Mouse (Mus musculus): ENCODE measurements around the gene Foxo1. TPM values are rescaled to one million over a fixed set of nuclear protein-coding genes. Genes with fewer than 3 reads are reported as not detected.

Gene Foxo1
- polyA plus RNA-seq, 1 experiment from 2014 or later = 3.5 TPM

- DNase-seq = no peak
- H3K9me3 ChIP-seq (ENCODE audit: low read length) = no peaks in the 10 kb centered on the region
- H3K4me2 ChIP-seq (ENCODE audit: low read depth, low read length) = no peak overlapping the region
- H3K9ac ChIP-seq (replicated peaks) = no peak overlapping the region
- TF ChIP-seq CTCF (IDR thresholded peaks at IDR 0.05; ENCODE audit: low read depth) (no peak), EP300 (IDR thresholded peaks at IDR 0.05; ENCODE audit: low read depth) (no peak)
- 70% methylated on average over 13 of the region's 13 CpGs for WGBS (ENCODE audit: insufficient replicate concordance)
- ATAC-seq = no peak
- H3K36me3 ChIP-seq (replicated peaks; ENCODE audit: insufficient read depth, low read length) = no peaks in the 10 kb centered on the region
- H3K27me3 ChIP-seq (ENCODE audit: insufficient read depth, low read length) = no peaks in the 10 kb centered on the region
- peaks cover 27% of the 10 kb centered on the region for H3K4me1 ChIP-seq (ENCODE audit: insufficient read depth)
- H3K4me3 ChIP-seq (ENCODE audit: low read depth, low read length) = no peak overlapping the region
- no peak overlapping the region for H3K27ac ChIP-seq (ENCODE audit: low read depth)
Observed at GRCm38 (mm10) chr3:52327146-52327545, 59.0 kb downstream of the Foxo1 start.

- Histone ChIP-seq H3K4me1 (ENCODE audit: insufficient read depth) (peaks cover 23% of the 10 kb centered on the region), H3K4me2 (ENCODE audit: low read depth, low read length) (no peak overlapping the region), H3K27ac (ENCODE audit: low read depth) (no peak overlapping the region), H3K9me3 (ENCODE audit: low read length) (no peaks in the 10 kb centered on the region), H3K4me3 (ENCODE audit: low read depth, low read length) (no peak overlapping the region), H3K36me3 (replicated peaks; ENCODE audit: insufficient read depth, low read length) (no peaks in the 10 kb centered on the region), H3K27me3 (ENCODE audit: insufficient read depth, low read length) (no peaks in the 10 kb centered on the region), H3K9ac (replicated peaks) (no peak overlapping the region)
- TF ChIP-seq CTCF (IDR thresholded peaks at IDR 0.05; ENCODE audit: low read depth) (no peak), EP300 (IDR thresholded peaks at IDR 0.05; ENCODE audit: low read depth) (no peak)
- 47% methylated on average over 1 of the region's 1 CpGs for WGBS (ENCODE audit: insufficient replicate concordance)
- DNase-seq (no peak), ATAC-seq (no peak)
Observed at GRCm38 (mm10) chr3:52331709-52332108, 63.6 kb downstream of the Foxo1 start.

- Histone ChIP-seq H3K27ac (ENCODE audit: low read depth) (no peak overlapping the region), H3K36me3 (replicated peaks; ENCODE audit: insufficient read depth, low read length) (no peaks in the 10 kb centered on the region), H3K4me2 (ENCODE audit: low read depth, low read length) (no peak overlapping the region), H3K9me3 (ENCODE audit: low read length) (no peaks in the 10 kb centered on the region), H3K27me3 (ENCODE audit: insufficient read depth, low read length) (no peaks in the 10 kb centered on the region), H3K4me3 (ENCODE audit: low read depth, low read length) (no peak overlapping the region), H3K9ac (replicated peaks) (no peak overlapping the region), H3K4me1 (ENCODE audit: insufficient read depth) (peaks cover 57% of the 10 kb centered on the region)
- DNase-seq = no peak
- TF ChIP-seq EP300 (IDR thresholded peaks at IDR 0.05; ENCODE audit: low read depth) = no peak
- TF ChIP-seq CTCF (IDR thresholded peaks at IDR 0.05; ENCODE audit: low read depth) = no peak
- 30% methylated on average over 4 of the region's 4 CpGs for WGBS (ENCODE audit: insufficient replicate concordance)
- ATAC-seq = no peak
Observed at GRCm38 (mm10) chr3:52338761-52339160, 70.6 kb downstream of the Foxo1 start.

GRCm38 (mm10) chr3:52340336-52341034 lies 72.3 kb downstream of the Foxo1 start:
- Histone ChIP-seq H3K9ac (replicated peaks) (0 out of 2 replicates have a peak overlapping the region, but pooled peaks have one; percentile 2), H3K36me3 (replicated peaks; ENCODE audit: insufficient read depth, low read length) (peaks cover 8% of the 10 kb centered on the region), H3K4me1 (ENCODE audit: insufficient read depth) (peaks cover 60% of the 10 kb centered on the region), H3K4me3 (ENCODE audit: low read depth, low read length) (no peak overlapping the region), H3K9me3 (ENCODE audit: low read length) (no peaks in the 10 kb centered on the region), H3K4me2 (ENCODE audit: low read depth, low read length) (no peak overlapping the region), H3K27me3 (ENCODE audit: insufficient read depth, low read length) (no peaks in the 10 kb centered on the region), H3K27ac (ENCODE audit: low read depth) (0 out of 2 replicates have a peak overlapping the region, but pooled peaks have one; percentile 11)
- DNase-seq (no peak), ATAC-seq (no peak)
- WGBS (ENCODE audit: insufficient replicate concordance) = 64% methylated on average over 12 of the region's 12 CpGs
- TF ChIP-seq EP300 (IDR thresholded peaks at IDR 0.05; ENCODE audit: low read depth) (no peak), CTCF (IDR thresholded peaks at IDR 0.05; ENCODE audit: low read depth) (no peak)

- no peak overlapping the region for H3K4me2 ChIP-seq (ENCODE audit: low read depth, low read length)
- no peaks in the 10 kb centered on the region for H3K27me3 ChIP-seq (ENCODE audit: insufficient read depth, low read length)
- no peaks in the 10 kb centered on the region for H3K9me3 ChIP-seq (ENCODE audit: low read length)
- H3K4me3 ChIP-seq (ENCODE audit: low read depth, low read length) = no peak overlapping the region
- peaks cover 15% of the 10 kb centered on the region for H3K36me3 ChIP-seq (replicated peaks; ENCODE audit: insufficient read depth, low read length)
- H3K9ac ChIP-seq (replicated peaks) = no peak overlapping the region
- DNase-seq (no peak), ATAC-seq (no peak)
- H3K27ac ChIP-seq (ENCODE audit: low read depth) = peak overlapping the region; percentile 79
- H3K4me1 ChIP-seq (ENCODE audit: insufficient read depth) = peaks cover 60% of the 10 kb centered on the region
- TF ChIP-seq CTCF (IDR thresholded peaks at IDR 0.05; ENCODE audit: low read depth) (no peak), EP300 (IDR thresholded peaks at IDR 0.05; ENCODE audit: low read depth) (no peak)
- WGBS (ENCODE audit: insufficient replicate concordance) = 29% methylated on average over 3 of the region's 3 CpGs
Observed at GRCm38 (mm10) chr3:52342226-52342625, 74.1 kb downstream of the Foxo1 start.

- Histone ChIP-seq H3K36me3 (replicated peaks; ENCODE audit: insufficient read depth, low read length) (peaks cover 15% of the 10 kb centered on the region), H3K4me1 (ENCODE audit: insufficient read depth) (peaks cover 60% of the 10 kb centered on the region), H3K9ac (replicated peaks) (no peak overlapping the region), H3K27me3 (ENCODE audit: insufficient read depth, low read length) (no peaks in the 10 kb centered on the region), H3K4me2 (ENCODE audit: low read depth, low read length) (peak overlapping the region; percentile 27), H3K27ac (ENCODE audit: low read depth) (peak overlapping the region; percentile 79), H3K9me3 (ENCODE audit: low read length) (no peaks in the 10 kb centered on the region), H3K4me3 (ENCODE audit: low read depth, low read length) (no peak overlapping the region)
- TF ChIP-seq CTCF (IDR thresholded peaks at IDR 0.05; ENCODE audit: low read depth) (no peak), EP300 (IDR thresholded peaks at IDR 0.05; ENCODE audit: low read depth) (no peak)
- ATAC-seq = peak; percentile 59
- DNase-seq = no peak
- 26% methylated on average over 3 of the region's 3 CpGs for WGBS (ENCODE audit: insufficient replicate concordance)
Observed at GRCm38 (mm10) chr3:52342801-52343200, 74.7 kb downstream of the Foxo1 start.

All from liver, postnatal 0 days (tissue).